Mouse (Mus musculus): ENCODE measurements around the gene Ssb.

Gene Ssb

GRCm38 (mm10) chr2:69861485-69862091 lies at the start of gene Ssb:
Gene Ssb (plus strand): TSS chr2:69861562.
- peak; percentile 96 for DNase-seq

- no peak for DNase-seq
Observed at GRCm38 (mm10) chr2:69816575-69816974, 44.8 kb upstream of the Ssb start.

- DNase-seq, result no peak
Observed at GRCm38 (mm10) chr2:69818350-69819085, 42.8 kb upstream of the Ssb start.

GRCm38 (mm10) chr2:69820201-69820600 lies 41.2 kb upstream of the Ssb start:
- no peak for DNase-seq

- DNase-seq, result peak; percentile 20
Observed at GRCm38 (mm10) chr2:69821711-69822110, 39.7 kb upstream of the Ssb start, which contains the start of gene Klhl23. Gene Klhl23 (plus strand): TSS chr2:69821944.

- DNase-seq, result peak; percentile 45
Observed at GRCm38 (mm10) chr2:69822361-69823128, 38.8 kb upstream of the Ssb start.

- DNase-seq, result peak; percentile 40
Observed at GRCm38 (mm10) chr2:69823129-69823677, 38.2 kb upstream of the Ssb start.

- no peak for DNase-seq
Observed at GRCm38 (mm10) chr2:69825898-69826297, 35.5 kb upstream of the Ssb start.

GRCm38 (mm10) chr2:69826380-69826779 lies 35.0 kb upstream of the Ssb start:
- no peak for DNase-seq

- DNase-seq, result no peak
Observed at GRCm38 (mm10) chr2:69828031-69828430, 33.3 kb upstream of the Ssb start.

- no peak for DNase-seq
Observed at GRCm38 (mm10) chr2:69829680-69830079, 31.7 kb upstream of the Ssb start.

GRCm38 (mm10) chr2:69830116-69830515 lies 31.2 kb upstream of the Ssb start:
- no peak for DNase-seq

- no peak for DNase-seq
Observed at GRCm38 (mm10) chr2:69837244-69837967, 24.0 kb upstream of the Ssb start.

GRCm38 (mm10) chr2:69837996-69838395 lies 23.4 kb upstream of the Ssb start:
- DNase-seq, result no peak

GRCm38 (mm10) chr2:69838707-69839106 lies 22.7 kb upstream of the Ssb start:
- DNase-seq, result no peak

- no peak for DNase-seq
Observed at GRCm38 (mm10) chr2:69840261-69840660, 21.1 kb upstream of the Ssb start.

GRCm38 (mm10) chr2:69849215-69849614 lies 12.1 kb upstream of the Ssb start:
- DNase-seq, result no peak

- no peak for DNase-seq
Observed at GRCm38 (mm10) chr2:69851427-69852058, 9.8 kb upstream of the Ssb start.

- peak; percentile 18 for DNase-seq
Observed at GRCm38 (mm10) chr2:69856392-69856791, 5.0 kb upstream of the Ssb start.

GRCm38 (mm10) chr2:69857882-69858281 lies 3.5 kb upstream of the Ssb start:
- peak; percentile 14 for DNase-seq

- DNase-seq, result peak; percentile 51
Observed at GRCm38 (mm10) chr2:69860972-69861452, 350 bp upstream of the Ssb start.

GRCm38 (mm10) chr2:69862117-69862657 lies 825 bp downstream of the Ssb start:
- no peak for DNase-seq

Measured in thymus, postnatal 14 days (tissue).